8 mouse cellular contexts compared by ENCODE assay signal in genomic region chrX:143739171-143739570, GRCm38 (mm10).
DNase-seq lines count a peak whose midpoint lies in the region; ATAC-seq and TF ChIP-seq lines count a peak whose summit lies in the region.

No protein-coding gene starts in this region.

- no peak overlapping the region for H3K27ac ChIP-seq in hindbrain, embryonic 10.5 days
- no peak overlapping the region for H3K27ac ChIP-seq in hindbrain, embryonic 12.5 days
- H3K27ac ChIP-seq in stomach, postnatal 0 days (replicated peaks): no peak overlapping the region

- no peaks in the 10 kb centered on the region for H3K9me3 ChIP-seq in hindbrain, embryonic 10.5 days
- H3K9me3 ChIP-seq in hindbrain, embryonic 12.5 days (replicated peaks): no peaks in the 10 kb centered on the region
- H3K9me3 ChIP-seq in stomach, postnatal 0 days (ENCODE audit: control insufficient read depth, low read length): no peaks in the 10 kb centered on the region

- no peak for ATAC-seq in hindbrain, embryonic 12.5 days (ENCODE audit: low FRiP score)
- ATAC-seq in stomach, postnatal 0 days (ENCODE audit: low FRiP score, low TSS enrichment): no peak

- intact Hi-C loops in left cerebral cortex, postnatal 4 days (cut with DNase I): loop anchor here (5.0 kb wide), 1 partner anchor 258 kb away; no protein-coding TSS in a partner anchor

- no peaks in the 10 kb centered on the region for H3K36me3 ChIP-seq in hindbrain, embryonic 10.5 days
- no peaks in the 10 kb centered on the region for H3K36me3 ChIP-seq in hindbrain, embryonic 12.5 days
- H3K36me3 ChIP-seq in stomach, postnatal 0 days (ENCODE audit: control insufficient read depth, insufficient read depth, low read length): no peaks in the 10 kb centered on the region

- no peak overlapping the region for H3K4me2 ChIP-seq in hindbrain, embryonic 12.5 days (replicated peaks)
- no peak overlapping the region for H3K4me2 ChIP-seq in stomach, postnatal 0 days (replicated peaks; ENCODE audit: low read depth)

- H3K4me1 ChIP-seq in hindbrain, embryonic 10.5 days (replicated peaks): no peaks in the 10 kb centered on the region
- H3K4me1 ChIP-seq in hindbrain, embryonic 12.5 days: no peaks in the 10 kb centered on the region
- no peaks in the 10 kb centered on the region for H3K4me1 ChIP-seq in stomach, postnatal 0 days (replicated peaks; ENCODE audit: control insufficient read depth, insufficient read depth)

- no peaks in the 10 kb centered on the region for H3K27me3 ChIP-seq in hindbrain, embryonic 10.5 days (ENCODE audit: insufficient read depth, poor library complexity, severe bottlenecking)
- no peaks in the 10 kb centered on the region for H3K27me3 ChIP-seq in hindbrain, embryonic 12.5 days
- H3K27me3 ChIP-seq in stomach, postnatal 0 days (ENCODE audit: control insufficient read depth, insufficient read depth, low read length): no peaks in the 10 kb centered on the region

- WGBS in hindbrain, embryonic 10.5 days: 23% methylated on average over 2 of the region's 2 CpGs
- 17% methylated on average over 2 of the region's 2 CpGs for WGBS in hindbrain, embryonic 12.5 days
- 12% methylated on average over 2 of the region's 2 CpGs for WGBS in stomach, postnatal 0 days

- TF ChIP-seq EP300 in stomach, postnatal 0 days (optimal IDR thresholded peaks at IDR 0.05): no peak

- DNase-seq in hindbrain, embryonic 10.5 days (ENCODE audit: low spot score): peak; percentile 26
- DNase-seq in urinary bladder, postnatal 14 days (ENCODE audit: low spot score): peak; percentile 14
- DNase-seq in urinary bladder, postnatal 25 days (ENCODE audit: low spot score): no peak
- DNase-seq in embryo, embryonic 10.5 days (ENCODE audit: low spot score): peak; percentile 51
- DNase-seq in left cerebral cortex, postnatal 4 days: peak; percentile 31
- DNase-seq in stomach, postnatal 0 days (ENCODE audit: low spot score): peak; percentile 41
- no peak for DNase-seq in urinary bladder, adult 18-20 months (ENCODE audit: low spot score in 2 of 2)

- no peak overlapping the region for H3K4me3 ChIP-seq in hindbrain, embryonic 10.5 days
- no peak overlapping the region for H3K4me3 ChIP-seq in hindbrain, embryonic 12.5 days
- H3K4me3 ChIP-seq in stomach, postnatal 0 days (ENCODE audit: low read depth, low read length): no peak overlapping the region

- H3K9ac ChIP-seq in hindbrain, embryonic 12.5 days: no peak overlapping the region
- H3K9ac ChIP-seq in stomach, postnatal 0 days (ENCODE audit: low read length): no peak overlapping the region

- peak; percentile 80 for TF ChIP-seq CTCF in stomach, postnatal 0 days (IDR thresholded peaks at IDR 0.05; ENCODE audit: low read depth)

Comparison
In these comparisons a context has a peak if more than half of its experiments do, and no peak if none do; other contexts are left out.
1. DNase-seq: peak in hindbrain, embryonic 10.5 days (single experiment), urinary bladder, postnatal 14 days (single experiment), embryo, embryonic 10.5 days (single experiment), left cerebral cortex, postnatal 4 days (single experiment) and stomach, postnatal 0 days (single experiment); none in urinary bladder, postnatal 25 days (single experiment) and urinary bladder, adult 18-20 months (0 of 2).